Mouse (Mus musculus): ENCODE measurements at regions not wholly inside any gene's neighbourhood (a gene's known extent, or its start where the extent isn't known, plus 50 kb on each side); places are given as distances from the start of the nearest gene placed in this dataset.

- no peak for TF ChIP-seq POLR2A (IDR thresholded peaks at IDR 0.05; ENCODE audit: low read depth, low read length)
- no peak for TF ChIP-seq CTCF (IDR thresholded peaks at IDR 0.05; ENCODE audit: extremely low read depth, insufficient read depth, insufficient read length, insufficient replicate concordance)
Measured at GRCm38 (mm10) chr4:34259444-34259843, 209.5 kb upstream of the Spaca1 start.

Data from spleen, adult 2 months (tissue).